Mouse (Mus musculus) heart, embryonic 10.5 days (tissue): ENCODE data around the gene Vat1l. TPM values are rescaled to one million over a fixed set of nuclear protein-coding genes. Genes with fewer than 3 reads are reported as not detected.

ENCODE experiments used
- DNase-seq: peaks from one replicate; pipeline ENCODE4 v3.0.0-alpha.2; 2017; ENCODE audit warnings: low spot score
- H3K27ac ChIP-seq: fragments of 300-500 bp; sonication (generic); 2 replicates; pipeline ENCODE4 v1.5.1; 2016; ENCODE audit warnings: mild to moderate bottlenecking
- H3K27me3 ChIP-seq: fragments of 300-500 bp; sonication (generic); 2 replicates; pipeline ENCODE4 v1.6.1; 2016; ENCODE audit warnings: mild to moderate bottlenecking; ENCODE audit not compliant: poor library complexity, insufficient read depth, severe bottlenecking
- H3K36me3 ChIP-seq: fragments of 300-500 bp; sonication (generic); 2 replicates; pipeline ENCODE4 v1.6.1; 2016; ENCODE audit warnings: mild to moderate bottlenecking, moderate library complexity
- H3K4me1 ChIP-seq: fragments of 300-500 bp; sonication (generic); 2 replicates; pipeline ENCODE4 v1.6.1; 2016; ENCODE audit warnings: mild to moderate bottlenecking
- H3K4me3 ChIP-seq: fragments of 300-500 bp; sonication (generic); 2 replicates; pipeline ENCODE4 v1.5.1; 2016; ENCODE audit warnings: mild to moderate bottlenecking, moderate library complexity
- H3K9me3 ChIP-seq: fragments of 300-500 bp; sonication (generic); 2 replicates; pipeline ENCODE4 v1.6.1; 2016; ENCODE audit warnings: mild to moderate bottlenecking, moderate library complexity
- WGBS: fragments of 180-500 bp; shearing (Covaris S2); methylation state at CpG from one replicate; pipeline ENCODE4 v1.1.7; 2016; 5-methylcytosine and 5-hydroxymethylcytosine counted together
- polyA plus RNA-seq: library from polyadenylated mRNA; unstranded; fragments of >200 nt; fragmentation: Nextera tagmentation; extraction: Ambion mirVana; gene quantifications from 2 replicates; pipeline ENCODE4 v1.2.1, GENCODE M21; 2016

The Vat1l gene
- polyA plus RNA-seq, 1 experiment from 2014 or later, result 1.9 TPM

DNA sequence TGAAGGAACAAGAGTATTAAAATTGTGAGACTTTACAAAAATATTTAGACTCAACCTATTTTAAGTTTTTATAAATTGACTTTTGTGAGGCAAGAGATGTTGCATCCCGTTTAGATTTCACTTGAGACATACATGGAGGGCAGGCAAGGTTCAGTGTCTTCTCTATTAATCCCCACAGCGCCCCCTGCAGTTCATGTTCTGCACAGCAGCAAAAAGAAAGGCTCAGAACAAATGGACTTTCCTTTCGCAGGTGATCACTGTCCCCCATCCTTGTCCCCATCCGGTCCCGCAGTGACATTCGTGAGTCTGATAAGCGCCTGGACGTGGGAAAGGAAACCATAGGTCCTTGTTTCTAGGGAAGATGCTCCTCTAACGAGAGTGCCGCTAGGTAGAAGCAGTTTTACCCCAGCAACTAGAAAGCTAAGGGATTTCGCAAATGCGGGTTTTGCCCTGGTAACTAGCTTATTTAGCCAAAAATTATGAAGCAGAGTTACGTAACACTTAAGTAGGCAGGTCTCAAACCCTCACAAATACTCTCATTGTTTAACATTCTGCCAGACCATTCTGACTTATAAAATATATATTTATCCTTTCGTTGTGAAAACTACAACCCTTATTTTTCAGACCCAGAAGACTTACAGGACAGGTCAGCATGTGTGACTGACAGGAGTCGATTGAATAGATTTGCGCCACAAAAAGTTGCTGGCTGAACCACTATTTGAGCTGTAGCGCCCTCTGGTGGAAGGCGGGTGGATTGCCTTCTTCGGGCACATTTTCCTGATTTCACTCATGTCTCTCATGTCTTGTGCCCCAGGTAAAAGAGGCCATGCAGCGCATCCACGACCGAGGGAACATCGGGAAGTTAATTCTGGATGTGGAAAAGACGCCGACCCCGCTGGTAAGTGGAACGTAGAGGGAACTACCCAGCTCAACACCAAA lies 163.9 kb downstream of the Vat1l start:
- Histone ChIP-seq H3K27me3 (no peaks in the 10 kb centered on the region), H3K27ac (no peak overlapping the region), H3K9me3 (no peaks in the 10 kb centered on the region), H3K4me1 (no peaks in the 10 kb centered on the region), H3K36me3 (no peaks in the 10 kb centered on the region), H3K4me3 (no peak overlapping the region)
- 30% methylated on average over 27 of the region's 27 CpGs for WGBS
- peak; percentile 83 for DNase-seq

DNA sequence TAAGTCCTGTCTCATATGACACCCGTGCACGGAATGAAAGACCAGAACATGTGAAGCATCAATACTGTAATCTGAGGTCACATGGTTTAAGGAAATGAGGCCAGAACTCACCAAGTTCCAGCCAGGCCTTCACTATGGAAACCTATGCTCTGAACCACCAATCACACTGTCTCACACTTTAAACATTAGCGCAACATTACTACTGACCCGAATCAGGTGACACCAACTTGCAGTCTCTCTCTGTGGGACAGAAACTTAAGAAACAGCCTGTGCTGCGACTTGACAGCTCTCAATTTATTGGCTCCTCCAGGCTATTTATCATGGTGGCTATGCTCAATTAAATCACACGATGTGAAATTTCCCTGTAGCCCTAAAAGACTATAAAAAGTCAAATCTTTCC lies 169.0 kb downstream of the Vat1l start:
- 84% methylated on average over 6 of the region's 6 CpGs for WGBS
- Histone ChIP-seq H3K4me3 (no peak overlapping the region), H3K36me3 (no peaks in the 10 kb centered on the region), H3K27ac (no peak overlapping the region), H3K9me3 (no peaks in the 10 kb centered on the region), H3K4me1 (no peaks in the 10 kb centered on the region), H3K27me3 (no peaks in the 10 kb centered on the region)
- no peak for DNase-seq

DNA sequence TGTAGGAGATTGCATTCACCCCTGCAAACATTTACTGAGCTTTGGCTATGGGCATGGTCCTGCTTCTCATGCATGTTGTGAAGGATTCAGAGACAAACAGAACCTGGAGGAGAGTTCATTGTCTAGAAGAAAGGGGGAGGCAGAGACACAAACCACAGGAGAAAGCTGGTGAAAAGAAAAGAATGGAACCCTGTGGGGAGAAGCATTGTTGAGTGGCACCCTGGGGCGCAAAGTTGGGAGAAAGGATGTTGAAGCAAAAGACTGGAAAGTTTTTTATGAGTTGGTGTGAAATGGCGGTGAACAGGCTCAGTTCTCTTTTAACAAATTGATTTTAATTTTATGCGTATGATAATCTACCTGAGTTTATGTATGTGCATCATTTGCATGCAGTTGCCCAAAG lies 178.8 kb downstream of the Vat1l start:
- H3K4me3 ChIP-seq, result no peak overlapping the region
- no peaks in the 10 kb centered on the region for H3K36me3 ChIP-seq
- H3K27ac ChIP-seq, result no peak overlapping the region
- 72% methylated on average over 3 of the region's 3 CpGs for WGBS
- H3K4me1 ChIP-seq, result no peaks in the 10 kb centered on the region
- no peaks in the 10 kb centered on the region for H3K27me3 ChIP-seq
- no peak for DNase-seq
- H3K9me3 ChIP-seq, result no peaks in the 10 kb centered on the region

DNA sequence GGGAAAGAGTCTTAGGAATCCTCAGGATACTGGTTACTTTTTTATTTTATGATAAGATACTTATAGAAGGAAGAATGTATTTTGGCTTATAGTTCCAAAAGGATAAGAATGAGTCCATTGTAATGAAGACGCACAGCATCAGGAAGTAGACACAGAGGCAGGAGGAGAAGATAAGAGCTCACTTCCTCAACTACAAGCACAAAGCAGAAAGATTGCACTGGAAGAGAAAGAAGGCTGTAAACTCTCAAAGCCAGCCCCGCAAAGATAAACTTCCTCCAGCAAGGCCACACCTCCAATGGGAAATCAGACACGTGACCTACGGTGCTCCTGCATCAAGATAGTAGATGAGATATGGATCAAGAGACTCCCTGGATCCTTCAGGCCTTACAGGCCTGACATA lies 182.1 kb downstream of the Vat1l start:
- no peak for DNase-seq
- Histone ChIP-seq H3K9me3 (no peaks in the 10 kb centered on the region), H3K36me3 (no peaks in the 10 kb centered on the region), H3K27ac (no peak overlapping the region), H3K27me3 (no peaks in the 10 kb centered on the region), H3K4me1 (no peaks in the 10 kb centered on the region), H3K4me3 (no peak overlapping the region)
- WGBS, result 54% methylated on average over 4 of the region's 4 CpGs

DNA sequence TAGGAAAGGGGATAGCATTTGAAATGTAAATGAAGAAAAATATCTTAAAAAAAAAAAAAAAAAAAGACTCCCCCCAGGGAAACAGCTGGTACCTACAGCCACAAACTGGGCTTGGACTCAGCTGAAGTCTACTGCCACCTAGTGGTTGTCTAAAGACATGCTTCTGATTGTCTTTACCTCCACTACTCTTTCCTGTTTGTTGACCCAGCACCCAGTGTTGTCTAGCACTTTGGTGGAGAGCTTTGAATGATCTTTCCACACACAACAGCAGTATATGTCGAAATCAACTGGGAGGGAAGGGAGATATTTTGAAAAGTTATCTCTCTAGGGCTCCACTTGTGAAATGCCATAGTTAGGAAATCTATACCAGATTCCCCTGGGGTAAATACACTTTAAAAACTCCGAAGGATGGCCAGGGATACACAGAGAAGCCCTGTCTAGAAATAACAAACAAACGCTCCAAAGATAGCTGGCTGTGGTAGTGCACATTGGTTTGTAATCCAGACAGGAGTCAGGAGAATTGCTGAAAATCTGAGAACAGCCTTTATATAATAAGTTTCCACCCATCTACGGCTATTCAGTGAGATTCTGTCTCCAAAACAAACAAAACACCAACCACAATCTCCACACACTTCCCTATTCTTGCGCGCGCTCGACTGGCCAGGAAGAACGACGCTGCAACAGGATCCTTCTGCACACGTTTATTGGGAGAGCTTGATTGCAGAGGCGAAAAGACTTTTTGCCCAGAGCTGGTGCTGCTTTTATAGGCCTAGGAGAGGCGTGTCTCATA lies 185.2 kb downstream of the Vat1l start:
- Histone ChIP-seq H3K4me1 (no peaks in the 10 kb centered on the region), H3K36me3 (no peaks in the 10 kb centered on the region), H3K27me3 (no peaks in the 10 kb centered on the region), H3K27ac (no peak overlapping the region), H3K9me3 (no peaks in the 10 kb centered on the region), H3K4me3 (no peak overlapping the region)
- DNase-seq, result no peak
- WGBS, result 85% methylated on average over 12 of the region's 13 CpGs

DNA sequence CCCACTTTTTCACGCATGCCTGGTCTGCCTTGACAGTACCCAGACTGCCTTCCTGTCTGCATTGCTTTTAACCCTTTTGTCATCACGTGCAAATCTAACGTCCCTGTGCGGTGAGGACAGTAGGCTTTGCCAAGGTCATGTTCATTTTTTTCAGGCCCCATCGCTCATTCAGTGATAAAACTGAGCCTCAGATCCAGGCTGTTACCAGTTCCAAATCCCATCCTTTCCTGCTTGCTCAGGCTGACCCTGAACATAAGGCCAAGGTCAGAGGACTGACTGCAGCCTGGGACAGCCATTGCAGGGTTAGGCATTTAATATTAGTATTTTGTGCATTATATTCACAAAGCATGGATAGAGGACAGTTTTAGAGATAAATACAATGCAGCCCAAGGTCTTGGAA lies 192.9 kb downstream of the Vat1l start:
- peaks cover 4% of the 10 kb centered on the region; the same call in 1 of the 2 replicates for H3K4me1 ChIP-seq
- no peak for DNase-seq
- no peaks in the 10 kb centered on the region for H3K36me3 ChIP-seq
- no peak overlapping the region for H3K27ac ChIP-seq
- H3K9me3 ChIP-seq, result no peaks in the 10 kb centered on the region
- no peak overlapping the region for H3K4me3 ChIP-seq
- WGBS, result 81% methylated on average over 5 of the region's 5 CpGs
- no peaks in the 10 kb centered on the region for H3K27me3 ChIP-seq

DNA sequence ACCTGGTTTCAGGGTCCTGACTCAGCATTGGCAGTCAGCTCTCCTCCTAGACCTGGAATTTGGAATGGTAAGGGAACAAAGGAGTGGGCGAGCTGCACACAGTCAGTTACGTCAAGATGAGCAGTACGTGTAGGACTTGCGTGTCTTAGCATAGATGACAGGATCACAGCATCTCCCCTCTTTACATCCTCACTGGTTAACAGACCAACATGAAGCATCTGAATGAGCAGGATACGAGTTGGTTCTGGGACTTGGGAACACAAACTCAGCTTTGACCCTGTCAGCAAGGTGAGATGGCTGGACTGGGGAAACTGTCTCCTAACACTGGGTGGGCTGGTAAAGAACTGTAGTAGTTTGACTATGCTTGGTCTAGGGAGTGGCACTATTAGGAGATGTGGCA lies 193.9 kb downstream of the Vat1l start:
- Histone ChIP-seq H3K4me1 (peaks cover 7% of the 10 kb centered on the region; the same call in 1 of the 2 replicates), H3K27me3 (no peaks in the 10 kb centered on the region), H3K4me3 (no peak overlapping the region), H3K27ac (no peak overlapping the region), H3K9me3 (no peaks in the 10 kb centered on the region), H3K36me3 (no peaks in the 10 kb centered on the region)
- 87% methylated on average over 5 of the region's 5 CpGs for WGBS
- no peak for DNase-seq

DNA sequence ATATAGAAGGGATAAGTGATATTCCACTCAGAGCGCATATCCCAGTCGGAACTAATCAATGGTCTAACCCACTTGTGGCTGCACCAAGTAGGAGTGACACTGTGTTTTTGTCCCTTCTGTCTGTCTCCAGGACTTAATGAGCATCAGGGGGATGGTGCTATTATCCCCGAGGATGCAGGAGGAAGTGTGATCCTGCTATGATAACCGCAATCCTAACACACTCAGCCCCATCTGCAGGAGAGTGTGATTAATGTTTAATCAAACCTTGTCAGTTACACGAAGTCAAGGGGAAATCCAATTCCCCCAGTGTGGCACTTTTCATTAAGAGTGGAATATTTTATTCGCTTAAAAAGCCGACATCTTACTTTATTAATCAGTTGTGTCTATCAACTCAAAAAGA lies 196.3 kb downstream of the Vat1l start:
- peaks cover 7% of the 10 kb centered on the region; the same call in 1 of the 2 replicates for H3K4me1 ChIP-seq
- no peaks in the 10 kb centered on the region for H3K9me3 ChIP-seq
- DNase-seq, result no peak
- WGBS, result 66% methylated on average over 7 of the region's 7 CpGs
- H3K27ac ChIP-seq, result no peak overlapping the region
- no peak overlapping the region for H3K4me3 ChIP-seq
- no peaks in the 10 kb centered on the region for H3K27me3 ChIP-seq
- H3K36me3 ChIP-seq, result no peaks in the 10 kb centered on the region

DNA sequence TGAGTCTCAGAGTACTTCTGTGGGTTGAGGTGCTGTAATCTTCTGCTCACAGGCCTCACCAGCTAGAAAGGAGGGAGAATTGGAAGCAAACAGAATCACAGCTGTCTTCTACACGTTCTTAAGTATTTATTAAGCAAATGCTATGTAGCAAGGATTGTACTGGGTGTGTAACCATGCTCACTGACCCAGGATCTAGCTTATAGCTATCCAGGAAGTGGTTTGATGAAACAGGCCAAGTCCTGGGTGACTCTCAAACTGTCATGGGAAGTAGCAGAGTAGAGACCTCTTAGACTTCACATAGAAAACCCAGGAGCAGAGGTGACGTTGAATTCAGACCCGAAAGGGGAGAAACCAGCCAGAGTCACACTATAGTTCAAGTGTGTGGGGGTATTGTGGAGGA lies 206.0 kb downstream of the Vat1l start:
- WGBS, result 78% methylated on average over 3 of the region's 3 CpGs
- no peaks in the 10 kb centered on the region for H3K9me3 ChIP-seq
- no peaks in the 10 kb centered on the region for H3K4me1 ChIP-seq
- no peak for DNase-seq
- H3K4me3 ChIP-seq, result no peak overlapping the region
- H3K27ac ChIP-seq, result no peak overlapping the region
- no peaks in the 10 kb centered on the region for H3K36me3 ChIP-seq
- H3K27me3 ChIP-seq, result no peaks in the 10 kb centered on the region

DNA sequence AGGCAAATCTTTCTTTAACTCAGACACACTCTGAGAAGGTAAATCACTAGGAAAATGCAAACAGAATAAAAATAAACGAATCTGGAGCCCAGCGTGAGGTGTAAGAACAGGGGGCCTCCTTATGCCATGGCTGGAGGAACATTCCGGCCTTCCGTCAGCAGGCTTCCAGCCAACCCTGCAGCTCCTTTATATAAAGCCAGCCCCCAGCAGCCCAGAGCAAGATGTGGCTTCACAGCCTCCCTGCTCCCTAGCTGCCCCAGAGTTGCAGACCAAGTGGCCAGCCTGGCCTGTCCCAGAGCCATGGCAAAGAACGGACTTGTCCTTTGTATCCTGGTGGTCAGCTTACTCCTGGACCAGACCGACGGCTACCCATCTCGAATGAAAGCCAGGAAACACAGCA lies 212.4 kb downstream of the Vat1l start, which contains the start of gene Clec3a:
Gene Clec3a (plus strand): TSS at position 301 of the 400 bp plus-strand sequence.
- 79% methylated on average over 8 of the region's 8 CpGs for WGBS

DNA sequence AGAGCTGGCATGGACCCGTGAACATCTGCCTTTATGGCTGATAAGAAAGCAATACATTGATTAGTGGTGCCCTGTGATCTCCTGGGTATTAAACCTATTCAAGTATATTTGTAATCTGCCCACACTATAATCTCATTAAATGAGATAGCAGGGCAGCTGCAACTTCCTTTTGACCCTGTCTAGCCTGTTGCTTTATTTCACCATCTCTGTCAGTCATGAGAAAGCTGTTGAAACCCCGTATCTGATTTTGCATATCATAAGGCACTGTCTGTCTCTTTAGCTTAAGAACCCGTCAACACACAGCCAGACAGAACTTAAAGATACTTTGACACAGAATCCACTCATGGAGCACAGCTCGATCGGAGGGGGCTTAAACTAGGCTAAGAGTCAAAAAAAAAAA lies 213.1 kb downstream of the Vat1l start:
- no peaks in the 10 kb centered on the region; the same call in 1 of the 2 replicates for H3K27me3 ChIP-seq
- H3K9me3 ChIP-seq, result no peaks in the 10 kb centered on the region
- no peak for DNase-seq
- WGBS, result 62% methylated on average over 5 of the region's 5 CpGs
- no peak overlapping the region for H3K27ac ChIP-seq
- no peaks in the 10 kb centered on the region for H3K4me1 ChIP-seq
- H3K4me3 ChIP-seq, result no peak overlapping the region
- H3K36me3 ChIP-seq, result no peaks in the 10 kb centered on the region

More for the DNA sequence above, 212.4 kb downstream of the Vat1l start, which contains the start of gene Clec3a:
- no peaks in the 10 kb centered on the region for H3K36me3 ChIP-seq
- no peak within 1 kb of the TSS for H3K27ac ChIP-seq
- H3K9me3 ChIP-seq, result no peaks in the 10 kb centered on the region
- no peak for DNase-seq
- no peaks in the 10 kb centered on the region; the same call in 1 of the 2 replicates for H3K27me3 ChIP-seq
- no peaks in the 10 kb centered on the region for H3K4me1 ChIP-seq
- no peak within 1 kb of the TSS for H3K4me3 ChIP-seq

DNA sequence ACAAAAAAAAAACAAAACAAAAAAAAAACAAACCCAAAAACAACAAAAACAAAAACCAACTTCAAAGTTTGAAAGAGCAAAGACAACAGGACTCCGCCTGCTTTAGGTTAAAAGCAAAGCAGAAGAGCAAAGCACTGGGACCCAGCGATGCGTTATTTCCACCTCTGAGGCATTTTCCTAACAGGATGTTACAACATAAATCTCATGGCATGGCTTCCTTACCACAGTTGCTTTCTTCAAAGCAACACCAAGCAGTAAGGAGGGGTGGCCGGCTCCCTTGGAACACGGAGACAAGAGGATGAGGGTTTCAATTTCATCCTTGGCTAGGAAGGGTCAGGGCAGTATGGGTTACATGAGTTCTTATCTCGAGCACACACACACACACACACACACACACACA lies 213.5 kb downstream of the Vat1l start:
- Histone ChIP-seq H3K4me1 (no peaks in the 10 kb centered on the region), H3K36me3 (no peaks in the 10 kb centered on the region), H3K9me3 (no peaks in the 10 kb centered on the region), H3K4me3 (no peak overlapping the region), H3K27ac (no peak overlapping the region), H3K27me3 (no peaks in the 10 kb centered on the region; the same call in 1 of the 2 replicates)
- DNase-seq, result no peak
- WGBS, result 80% methylated on average over 6 of the region's 6 CpGs

DNA sequence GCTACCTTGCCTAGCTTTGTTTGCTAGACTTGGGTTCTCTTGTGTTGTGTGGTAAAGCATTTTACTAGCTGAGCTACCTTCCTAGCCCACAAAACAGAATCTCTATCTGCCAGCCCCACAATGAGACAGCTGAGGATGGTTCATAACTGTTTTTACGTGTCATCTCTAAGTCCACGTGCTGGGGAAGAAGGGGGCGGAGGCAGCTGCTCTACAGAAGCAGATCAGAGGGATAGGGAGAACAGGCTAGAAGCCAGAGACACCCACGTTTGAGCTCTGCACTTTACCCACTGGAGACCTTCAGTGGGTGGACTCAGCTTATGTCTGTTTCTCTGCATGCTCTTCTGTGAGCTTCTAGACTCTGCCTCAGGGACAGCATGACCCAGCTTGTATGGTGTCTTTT lies 216.1 kb downstream of the Vat1l start:
- H3K27me3 ChIP-seq, result no peaks in the 10 kb centered on the region; the same call in 1 of the 2 replicates
- H3K4me3 ChIP-seq, result no peak overlapping the region
- H3K36me3 ChIP-seq, result no peaks in the 10 kb centered on the region
- no peak overlapping the region for H3K27ac ChIP-seq
- 71% methylated on average over 4 of the region's 4 CpGs for WGBS
- no peaks in the 10 kb centered on the region for H3K9me3 ChIP-seq
- H3K4me1 ChIP-seq, result no peaks in the 10 kb centered on the region
- DNase-seq, result no peak
